Mouse (Mus musculus) layer of hippocampus, adult 2 months (tissue): ENCODE measurements at regions not wholly inside any gene's neighbourhood (a gene's known extent, or its start where the extent isn't known, plus 50 kb on each side); places are given as distances from the start of the nearest gene placed in this dataset.

Source experiments
- DNase-seq, 2 experiments: peaks; one replicate each; pipeline ENCODE4 v3.0.0; 2022; ENCODE audit warnings: low spot score in 2 of 2
- H3K27ac ChIP-seq: fragments of 200-600 bp; 2 replicates; pipeline ENCODE4 v1.8.1; 2022
- H3K4me3 ChIP-seq: fragments of 200-600 bp; 2 replicates; pipeline ENCODE4 v1.8.1; 2022; ENCODE audit warnings: mild to moderate bottlenecking
- CTCF ChIP-seq: fragments of 200-600 bp; conservative IDR thresholded peaks from 2 replicates; pipeline ENCODE4 v1.8.1; 2022; ENCODE audit warnings: antibody characterized with exemption, mild to moderate bottlenecking, moderate library complexity

DNA sequence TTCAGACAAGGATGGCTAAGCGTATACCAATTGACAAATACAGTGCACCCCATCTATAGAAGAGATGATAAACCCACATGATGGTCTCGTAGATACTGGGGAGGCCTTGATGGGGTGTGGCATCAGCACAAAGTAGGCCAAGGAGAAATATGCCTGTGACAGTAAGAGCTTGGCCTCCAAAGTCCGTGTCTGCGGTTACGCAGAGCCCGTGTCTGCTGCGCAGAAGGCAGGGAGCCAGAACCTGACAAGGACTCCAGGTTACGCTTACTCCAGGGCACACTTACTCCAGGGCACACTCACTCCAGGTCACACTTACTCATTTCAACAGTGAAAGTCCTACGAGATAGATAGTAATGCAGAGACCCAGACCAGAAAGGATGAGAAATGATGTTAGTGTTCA lies 141.1 kb upstream of the A530016L24Rik start:
- DNase-seq: no peak
- Histone ChIP-seq H3K4me3 (no peak overlapping the region), H3K27ac (no peak overlapping the region)
- TF ChIP-seq CTCF: no peak

GRCm38 (mm10) chr12:112349676-112350318 lies 139.5 kb upstream of the A530016L24Rik start:
- Histone ChIP-seq H3K27ac (no peak overlapping the region), H3K4me3 (no peak overlapping the region)
- no peak for DNase-seq
- no peak for TF ChIP-seq CTCF

- no peak for TF ChIP-seq CTCF
- DNase-seq: no peak
- Histone ChIP-seq H3K27ac (no peak overlapping the region), H3K4me3 (no peak overlapping the region)
Observed at GRCm38 (mm10) chr12:112350733-112351132, 138.5 kb upstream of the A530016L24Rik start.

- no peak overlapping the region for H3K27ac ChIP-seq
- no peak for TF ChIP-seq CTCF
- no peak for DNase-seq
- H3K4me3 ChIP-seq: no peak overlapping the region
Observed at GRCm38 (mm10) chr12:112363349-112363748, 125.9 kb upstream of the A530016L24Rik start.

GRCm38 (mm10) chr12:112367221-112367620 lies 122.0 kb upstream of the A530016L24Rik start:
- TF ChIP-seq CTCF: no peak
- no peak overlapping the region for H3K27ac ChIP-seq
- no peak for DNase-seq
- H3K4me3 ChIP-seq: no peak overlapping the region

GRCm38 (mm10) chr12:112368112-112368511 lies 121.1 kb upstream of the A530016L24Rik start:
- no peak for TF ChIP-seq CTCF
- no peak overlapping the region for H3K4me3 ChIP-seq
- H3K27ac ChIP-seq: no peak overlapping the region
- DNase-seq: no peak

- no peak for TF ChIP-seq CTCF
- DNase-seq: no peak
- Histone ChIP-seq H3K27ac (no peak overlapping the region), H3K4me3 (no peak overlapping the region)
Observed at GRCm38 (mm10) chr12:112369581-112370371, 119.5 kb upstream of the A530016L24Rik start.

GRCm38 (mm10) chr12:112372234-112373050 lies 116.8 kb upstream of the A530016L24Rik start:
- no peak for DNase-seq
- no peak overlapping the region for H3K4me3 ChIP-seq
- no peak for TF ChIP-seq CTCF
- H3K27ac ChIP-seq: no peak overlapping the region

DNA sequence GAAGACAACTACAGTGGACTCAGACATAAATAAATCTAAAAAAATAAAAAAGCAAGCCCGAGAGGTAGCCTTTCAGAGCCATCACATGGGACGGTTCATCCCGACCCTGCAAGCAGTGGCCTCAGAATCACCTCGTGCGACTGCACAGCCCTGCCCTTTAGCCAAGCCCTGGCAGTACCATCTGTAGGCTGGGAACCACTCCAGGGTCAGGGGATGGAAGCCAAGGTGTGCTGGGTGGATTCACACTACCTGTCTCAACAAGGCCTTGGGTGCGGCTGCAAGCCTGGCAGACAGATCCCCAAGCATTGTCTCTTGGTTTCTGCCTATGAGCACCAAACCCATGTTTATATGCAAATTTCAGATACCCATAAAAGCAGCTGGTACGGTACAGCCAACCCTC lies 115.3 kb upstream of the A530016L24Rik start:
- no peak for DNase-seq
- no peak overlapping the region for H3K4me3 ChIP-seq
- no peak for TF ChIP-seq CTCF

GRCm38 (mm10) chr12:112376236-112376635 lies 113.0 kb upstream of the A530016L24Rik start:
- Histone ChIP-seq H3K27ac (no peak overlapping the region), H3K4me3 (no peak overlapping the region)
- no peak for DNase-seq
- no peak for TF ChIP-seq CTCF

More for the DNA sequence above, 115.3 kb upstream of the A530016L24Rik start:
- H3K27ac ChIP-seq: no peak overlapping the region

GRCm38 (mm10) chr12:112376701-112377100 lies 112.5 kb upstream of the A530016L24Rik start:
- no peak for TF ChIP-seq CTCF
- DNase-seq: no peak
- Histone ChIP-seq H3K27ac (no peak overlapping the region), H3K4me3 (no peak overlapping the region)

GRCm38 (mm10) chr12:112378482-112379243 lies 110.6 kb upstream of the A530016L24Rik start:
- no peak overlapping the region for H3K27ac ChIP-seq
- no peak overlapping the region for H3K4me3 ChIP-seq
- TF ChIP-seq CTCF: no peak
- DNase-seq: no peak
